Mouse (Mus musculus) ES-Bruce4 (cell line): Measurements from ENCODE around the gene Tril. TPM values are rescaled to one million over a fixed set of nuclear protein-coding genes. Genes with fewer than 3 reads are reported as not detected.
A peak's percentile ranks its signal among the peaks of the same experiment; 100 is the strongest.

Experiments
- H3K27ac ChIP-seq: 2 replicates; pipeline ENCODE4 v1.5.1; 2012; ENCODE audit warnings: low read length, inconsistent platforms; ENCODE audit not compliant: insufficient read depth
- H3K27me3 ChIP-seq: 2 replicates; pipeline ENCODE4 v1.6.1; 2012; ENCODE audit warnings: mild to moderate bottlenecking, low read length, inconsistent platforms; ENCODE audit not compliant: control insufficient read depth, poor library complexity, insufficient read depth, severe bottlenecking
- H3K36me3 ChIP-seq: 2 replicates; pipeline ENCODE4 v1.6.1; 2012; ENCODE audit warnings: inconsistent platforms, mild to moderate bottlenecking, low read length, moderate library complexity; ENCODE audit not compliant: control insufficient read depth, poor library complexity, insufficient read depth, severe bottlenecking
- H3K4me1 ChIP-seq: one replicate; pipeline ENCODE4 v1.8.1; 2011; ENCODE audit warnings: low read length; ENCODE audit not compliant: control insufficient read depth, insufficient read depth
- H3K4me3 ChIP-seq: 2 replicates; pipeline ENCODE4 v1.5.1; 2011; ENCODE audit warnings: low read depth, mild to moderate bottlenecking, low read length
- H3K9ac ChIP-seq: 2 replicates; pipeline ENCODE4 v1.6.1; 2012; ENCODE audit warnings: low read depth, mild to moderate bottlenecking, inconsistent platforms; ENCODE audit not compliant: poor library complexity, severe bottlenecking
- H3K9me3 ChIP-seq: replicated peaks from 2 replicates; pipeline ENCODE4 v1.6.1; 2012; ENCODE audit warnings: mild to moderate bottlenecking, low read length, inconsistent platforms; ENCODE audit not compliant: control insufficient read depth, poor library complexity, insufficient read depth, severe bottlenecking
- CTCF ChIP-seq: IDR thresholded peaks from one replicate; pipeline ENCODE4 v1.8.1; 2011; ENCODE audit warnings: low read depth, low read length
- EP300 ChIP-seq: IDR thresholded peaks from 2 replicates; pipeline ENCODE4 v1.6.1; 2011; ENCODE audit warnings: low read depth, low read length; ENCODE audit not compliant: insufficient read depth
- POLR2A ChIP-seq: IDR thresholded peaks from one replicate; pipeline ENCODE4 v1.8.1; 2011; ENCODE audit warnings: low read length; ENCODE audit not compliant: insufficient read depth
- polyA plus RNA-seq: library from polyadenylated mRNA; stranded (reverse); fragments of >200 nt; gene quantifications from 2 replicates; pipeline ENCODE4 v1.2.4, GENCODE M21; 2011; ENCODE audit warnings: low read depth; ENCODE audit not compliant: missing spikeins, insufficient read depth, insufficient read length

The Tril gene
- polyA plus RNA-seq, 1 experiment, result 0.33 TPM

DNA sequence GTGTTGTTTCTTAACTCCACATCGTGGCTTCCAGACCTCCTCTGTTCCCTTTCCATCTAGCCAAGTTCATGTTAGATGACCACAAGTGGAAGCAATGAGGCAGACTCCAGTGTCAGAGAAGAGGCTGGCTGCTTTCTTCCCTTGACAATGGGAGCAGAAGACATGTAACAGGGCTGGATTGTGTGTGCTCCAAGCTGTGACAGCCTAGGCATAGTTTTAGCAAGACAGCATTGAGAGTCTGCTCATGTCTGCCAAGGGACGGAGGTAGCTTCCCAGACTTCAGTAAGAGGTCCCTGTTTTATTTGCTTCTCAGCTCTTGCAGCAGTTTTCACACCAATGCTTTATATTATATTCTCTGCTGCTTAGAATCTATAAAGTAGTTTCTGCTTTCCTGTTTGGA lies 33.6 kb upstream of the Tril start:
- H3K4me3 ChIP-seq, result no peak overlapping the region
- H3K27me3 ChIP-seq, result no peaks in the 10 kb centered on the region; the same call in 1 of the 2 replicates
- no peaks in the 10 kb centered on the region for H3K4me1 ChIP-seq
- H3K36me3 ChIP-seq, result no peaks in the 10 kb centered on the region
- no peak overlapping the region for H3K9ac ChIP-seq
- H3K27ac ChIP-seq, result no peak overlapping the region
- no peaks in the 10 kb centered on the region for H3K9me3 ChIP-seq
- TF ChIP-seq CTCF (no peak), EP300 (no peak), POLR2A (no peak)

DNA sequence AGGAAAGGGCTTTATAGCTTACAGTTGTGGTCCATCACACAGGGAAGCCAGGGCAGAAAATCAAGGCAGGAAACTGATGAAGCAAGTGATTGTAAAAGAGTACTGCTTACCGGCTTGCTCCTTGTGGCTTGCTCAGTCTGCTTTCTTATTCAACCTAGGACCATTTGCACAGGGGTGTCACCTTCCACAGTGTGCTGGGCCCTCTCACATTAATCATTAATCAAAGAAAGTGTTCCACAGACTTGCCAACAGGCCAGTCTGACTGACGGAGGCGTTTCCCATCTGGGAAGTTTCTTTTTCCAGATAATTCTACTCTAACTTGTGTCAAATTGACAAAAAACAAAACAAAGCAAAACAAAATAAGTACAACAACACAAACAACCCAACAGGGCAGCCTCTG lies 32.9 kb upstream of the Tril start:
- Histone ChIP-seq H3K36me3 (no peaks in the 10 kb centered on the region), H3K27ac (no peak overlapping the region), H3K27me3 (no peaks in the 10 kb centered on the region; the same call in 1 of the 2 replicates), H3K9me3 (no peaks in the 10 kb centered on the region), H3K9ac (no peak overlapping the region), H3K4me3 (no peak overlapping the region), H3K4me1 (no peaks in the 10 kb centered on the region)
- TF ChIP-seq POLR2A (no peak), CTCF (no peak), EP300 (no peak)

DNA sequence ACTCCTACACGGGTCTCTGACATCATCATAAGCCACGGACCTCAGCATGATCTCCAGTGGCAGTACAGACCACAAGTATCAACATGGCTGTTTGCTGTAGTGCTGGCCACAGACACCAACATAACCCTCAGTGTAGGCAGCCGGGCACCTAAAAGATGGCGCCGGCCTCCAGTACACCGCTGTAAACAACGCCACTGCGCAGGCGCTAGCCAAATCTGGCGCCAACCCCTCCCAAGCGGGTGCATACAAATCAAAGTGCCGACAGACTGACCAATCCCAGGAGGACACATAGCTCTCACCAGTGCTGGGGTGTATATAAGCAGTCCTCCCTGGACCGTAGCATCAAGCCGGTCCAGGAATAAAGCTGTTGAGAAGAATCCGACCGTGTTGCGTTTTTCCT lies 24.0 kb upstream of the Tril start:
- Histone ChIP-seq H3K27me3 (no peaks in the 10 kb centered on the region), H3K9ac (no peak overlapping the region), H3K27ac (no peak overlapping the region), H3K4me1 (no peaks in the 10 kb centered on the region), H3K4me3 (no peak overlapping the region), H3K9me3 (no peaks in the 10 kb centered on the region), H3K36me3 (no peaks in the 10 kb centered on the region)
- TF ChIP-seq POLR2A (no peak), CTCF (no peak), EP300 (no peak)

DNA sequence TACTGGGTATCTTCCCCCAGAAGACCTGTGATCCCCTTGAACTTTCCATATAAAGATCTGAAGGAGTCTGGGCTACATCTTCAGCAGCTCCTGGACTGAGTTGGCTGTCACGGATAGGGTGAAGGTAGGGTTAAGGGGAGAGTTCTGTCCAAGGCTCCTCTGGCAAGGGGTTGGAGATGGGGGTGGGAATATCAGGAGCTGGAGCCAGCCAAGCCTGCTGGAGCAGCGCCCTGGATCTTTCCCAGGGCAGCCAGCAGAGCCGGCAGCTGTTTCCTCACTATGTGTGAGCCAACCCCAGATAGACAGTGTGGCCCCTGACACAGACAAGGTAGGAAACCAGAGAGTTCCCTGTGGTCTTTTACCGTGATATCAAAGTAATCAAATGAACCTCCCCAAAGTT lies 4.6 kb upstream of the Tril start:
- TF ChIP-seq POLR2A, result no peak
- no peak for TF ChIP-seq CTCF
- TF ChIP-seq EP300, result no peak
- Histone ChIP-seq H3K4me3 (no peak overlapping the region), H3K9me3 (no peaks in the 10 kb centered on the region), H3K4me1 (no peaks in the 10 kb centered on the region), H3K27me3 (peaks cover 13% of the 10 kb centered on the region), H3K27ac (no peak overlapping the region), H3K9ac (no peak overlapping the region), H3K36me3 (no peaks in the 10 kb centered on the region)

DNA sequence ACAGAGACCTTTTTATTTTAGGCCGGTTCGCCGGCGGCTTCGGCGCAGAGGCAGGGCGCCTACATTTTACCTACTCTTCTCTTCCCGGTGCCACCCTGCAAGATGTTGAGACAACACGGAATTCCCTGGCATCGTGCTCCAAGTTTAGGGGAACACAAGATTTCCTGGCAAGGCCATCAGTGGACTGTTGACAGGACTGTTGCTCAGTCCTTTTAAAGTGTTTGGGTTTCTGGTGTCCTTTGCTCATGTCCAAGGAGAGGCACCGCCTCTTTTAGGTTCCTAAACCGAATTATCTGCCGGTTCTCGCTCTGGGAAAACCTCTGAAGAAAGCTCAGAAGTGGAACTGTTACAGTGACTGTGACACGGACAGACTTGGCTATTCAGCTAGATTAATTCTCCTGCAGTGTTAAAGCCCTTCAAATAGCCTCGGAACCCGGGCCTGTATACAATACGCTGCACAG lies 441 bp upstream of the Tril start:
- H3K4me1 ChIP-seq, result no peaks in the 10 kb centered on the region
- no peak for TF ChIP-seq EP300
- no peak for TF ChIP-seq CTCF
- no peak for TF ChIP-seq POLR2A
- peaks cover 16% of the 10 kb centered on the region for H3K27me3 ChIP-seq

DNA sequence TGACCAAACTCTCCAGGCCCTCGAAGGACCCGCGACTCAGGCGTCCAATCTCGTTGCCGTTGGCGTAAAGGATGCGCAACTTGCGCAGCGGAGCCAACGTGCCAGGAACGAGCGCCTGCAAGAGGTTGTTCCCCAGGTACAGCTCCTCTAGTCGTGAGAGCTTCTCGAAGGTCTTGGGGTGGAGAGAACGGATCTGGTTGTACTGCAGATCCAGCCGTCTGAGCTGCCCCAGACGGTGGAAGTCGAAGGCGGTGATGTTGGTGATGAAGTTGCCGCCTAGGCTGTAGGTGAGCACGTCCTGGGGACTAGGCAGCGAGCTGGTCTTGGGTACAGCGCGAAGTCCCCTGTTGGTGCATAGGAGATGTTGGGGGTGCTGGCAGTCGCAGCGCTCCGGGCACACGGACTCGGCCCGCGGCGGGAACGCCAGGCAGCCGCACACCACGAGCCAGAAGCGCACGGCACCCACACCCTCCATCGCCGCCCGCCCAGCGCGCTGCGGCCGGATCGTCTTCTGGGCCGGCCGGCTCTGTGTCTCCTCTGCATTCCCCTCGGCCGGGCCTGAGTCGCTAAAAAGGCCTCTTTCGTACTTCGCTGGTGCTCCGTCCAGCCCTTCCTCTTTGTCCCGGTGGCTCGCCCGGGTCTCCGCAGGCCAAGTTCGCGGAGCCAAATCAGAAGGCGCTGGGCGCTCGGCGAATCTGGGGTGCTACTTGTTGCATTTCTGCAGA lies 707 bp downstream of the Tril start:
- Histone ChIP-seq H3K4me3 (peak overlapping the region; percentile 60), H3K9ac (peak overlapping the region; percentile 70), H3K9me3 (no peaks in the 10 kb centered on the region), H3K27me3 (peaks cover 16% of the 10 kb centered on the region), H3K36me3 (no peaks in the 10 kb centered on the region), H3K27ac (no peak overlapping the region), H3K4me1 (no peaks in the 10 kb centered on the region)
- TF ChIP-seq POLR2A, result no peak
- no peak for TF ChIP-seq CTCF
- TF ChIP-seq EP300, result no peak

More for the DNA sequence above, 441 bp upstream of the Tril start:
- Histone ChIP-seq H3K27ac (no peak overlapping the region), H3K9me3 (no peaks in the 10 kb centered on the region), H3K4me3 (peak overlapping the region; percentile 60), H3K36me3 (no peaks in the 10 kb centered on the region), H3K9ac (peak overlapping the region; percentile 70)
